Mouse (Mus musculus) liver, embryonic 14.5 days (tissue): Measurements from ENCODE around the gene Gli2. TPM values are rescaled to one million over a fixed set of nuclear protein-coding genes. Genes with fewer than 3 reads are reported as not detected.

Experiments used
- ATAC-seq: fragments of 200-750 bp; cut with Nextera tagmentation; 2 replicates; pipeline ENCODE4 v1.8.0; 2017; ENCODE audit warnings: moderate number of reproducible peaks, mild to moderate bottlenecking, moderate library complexity; ENCODE audit not compliant: insufficient read depth
- DNase-seq, 3 experiments: peaks; one replicate each; pipeline ENCODE4 v3.0.0-alpha.2; 2012 to 2013; ENCODE audit warnings: low read depth in 3 of 3, low spot score in 3 of 3
- H3K27ac ChIP-seq: fragments of 300-500 bp; sonication (generic); 2 replicates; pipeline ENCODE4 v1.5.1; 2014; ENCODE audit warnings: moderate library complexity, mild to moderate bottlenecking, control low read depth, inconsistent platforms
- H3K27me3 ChIP-seq: fragments of 300-500 bp; sonication (generic); 2 replicates; pipeline ENCODE4 v1.6.1; 2014; ENCODE audit warnings: mild to moderate bottlenecking, low read length, moderate library complexity; ENCODE audit not compliant: control insufficient read depth, insufficient read depth
- H3K36me3 ChIP-seq: fragments of 300-500 bp; sonication (generic); replicated peaks from 2 replicates; pipeline ENCODE4 v1.6.1; 2014; ENCODE audit warnings: low read depth; ENCODE audit not compliant: control insufficient read depth, insufficient read depth
- H3K4me1 ChIP-seq, 2 experiments: fragments of 200-500 bp in 1 of 2; fragments of 300-500 bp in 1 of 2; sonication (generic) in 1 of 2; replicated peaks; 2 replicates each; pipeline ENCODE4 v1.6.1; 2012 to 2014; ENCODE audit warnings: antibody characterized with exemption in 1 of 2, inconsistent platforms in 1 of 2, low read length in 1 of 2; ENCODE audit not compliant: control insufficient read depth in 2 of 2, insufficient read depth in 2 of 2
- H3K4me2 ChIP-seq: fragments of 300-500 bp; sonication (generic); 2 replicates; pipeline ENCODE4 v1.6.1; 2014; ENCODE audit warnings: low read depth, mild to moderate bottlenecking, control low read depth, moderate library complexity
- H3K4me3 ChIP-seq, 2 experiments: fragments of 200-500 bp in 1 of 2; fragments of 300-500 bp in 1 of 2; sonication (generic) in 1 of 2; 2 replicates each; pipeline ENCODE4 v1.5.1; 2012 to 2014; ENCODE audit warnings: low read depth in 2 of 2, low read length in 2 of 2, mild to moderate bottlenecking in 2 of 2, control low read depth in 1 of 2, inconsistent platforms in 1 of 2, moderate library complexity in 1 of 2; ENCODE audit not compliant: insufficient read depth in 1 of 2
- H3K9ac ChIP-seq: fragments of 300-500 bp; sonication (generic); replicated peaks from 2 replicates; pipeline ENCODE4 v1.6.1; 2014; ENCODE audit warnings: mild to moderate bottlenecking, control low read depth, moderate library complexity
- H3K9me3 ChIP-seq: fragments of 300-500 bp; sonication (generic); 2 replicates; pipeline ENCODE4 v1.6.1; 2016; ENCODE audit warnings: low read length, mixed read lengths; ENCODE audit not compliant: control insufficient read depth
- CTCF ChIP-seq: IDR thresholded peaks from 2 replicates; pipeline ENCODE4 v1.5.1; 2016; ENCODE audit warnings: antibody characterized with exemption, low read depth, control low read depth
- EP300 ChIP-seq: IDR thresholded peaks from 2 replicates; pipeline ENCODE4 v1.6.1; 2016; ENCODE audit warnings: antibody characterized with exemption, low read depth
- WGBS: fragments of 180-500 bp; shearing (Covaris S2); extraction: QIAGEN DNeasy Blood & Tissue Kit; methylation state at CpG from one replicate; pipeline ENCODE4 v1.1.7; 2014; ENCODE audit not compliant: insufficient replicate concordance; 5-methylcytosine and 5-hydroxymethylcytosine counted together
- polyA plus RNA-seq, 2 experiments: library from polyadenylated mRNA; depleted of rRNA in 1 of 2; stranded (reverse) in 1 of 2; unstranded in 1 of 2; fragments of >200 nt; fragmentation: Nextera tagmentation in 1 of 2; extraction: Ambion mirVana in 1 of 2; gene quantifications; 2 replicates each; pipeline versions ENCODE4 v1.2.1 to v1.2.3; 2012 to 2014

Gli2 gene
- polyA plus RNA-seq, 2 experiments = 0.04 to 0.26 TPM

DNA sequence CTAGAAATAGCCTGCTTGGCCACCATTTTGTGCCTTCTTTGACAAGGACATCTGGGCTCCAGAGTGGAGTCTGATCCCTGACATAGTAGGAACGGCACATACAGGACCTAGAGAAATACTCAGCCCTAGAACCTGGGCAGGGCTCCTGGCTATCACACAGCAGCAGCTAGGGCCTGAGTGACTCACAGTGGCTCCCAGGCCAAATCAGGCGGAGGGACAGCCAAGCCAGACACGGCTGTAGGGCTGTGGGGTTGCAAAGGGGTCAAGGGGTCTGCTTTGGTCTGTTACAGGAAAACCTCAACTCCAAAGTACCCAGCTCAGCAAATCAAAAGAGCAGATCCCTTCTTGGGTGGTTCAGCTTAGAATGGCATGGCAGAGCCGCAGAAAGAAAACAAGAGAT lies 115.2 kb downstream of the Gli2 start:
- ATAC-seq (no peak), DNase-seq (no peak)
- Histone ChIP-seq H3K27ac (no peak overlapping the region), H3K9ac (no peak overlapping the region), H3K4me2 (no peak overlapping the region), H3K4me3 (no peak overlapping the region), H3K9me3 (no peaks in the 10 kb centered on the region), H3K4me1 (no peaks in the 10 kb centered on the region), H3K36me3 (no peaks in the 10 kb centered on the region), H3K27me3 (no peaks in the 10 kb centered on the region)
- 43% methylated on average over 4 of the region's 4 CpGs for WGBS
- no peak for TF ChIP-seq EP300
- no peak for TF ChIP-seq CTCF

DNA sequence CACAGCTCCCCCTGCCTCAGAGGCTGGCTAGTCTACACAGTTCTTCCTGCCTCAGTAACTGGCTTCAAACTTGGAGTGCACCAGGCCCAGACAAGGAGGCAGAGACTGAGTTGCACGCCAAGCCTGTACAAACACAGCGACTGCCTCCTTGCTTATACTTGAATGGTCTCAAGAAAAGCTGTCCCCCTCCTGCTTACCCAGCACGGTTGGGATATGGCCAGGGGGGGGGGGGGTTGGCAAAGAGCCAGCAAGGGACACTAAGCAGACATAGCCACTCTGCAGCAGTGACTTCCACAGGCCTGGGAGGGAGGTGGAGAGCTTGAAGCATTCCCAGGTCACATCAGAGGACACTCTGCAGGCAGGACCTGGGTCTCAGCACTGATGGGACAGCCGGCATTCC lies 117.3 kb downstream of the Gli2 start:
- no peaks in the 10 kb centered on the region for H3K9me3 ChIP-seq
- H3K4me2 ChIP-seq = no peak overlapping the region
- ATAC-seq (no peak), DNase-seq (no peak)
- H3K27me3 ChIP-seq = no peaks in the 10 kb centered on the region
- 56% methylated on average over 4 of the region's 4 CpGs for WGBS
- H3K36me3 ChIP-seq = no peaks in the 10 kb centered on the region
- H3K27ac ChIP-seq = no peak overlapping the region
- H3K4me3 ChIP-seq = no peak overlapping the region
- no peak overlapping the region for H3K9ac ChIP-seq
- no peak for TF ChIP-seq EP300
- TF ChIP-seq CTCF = no peak
- H3K4me1 ChIP-seq = no peaks in the 10 kb centered on the region

DNA sequence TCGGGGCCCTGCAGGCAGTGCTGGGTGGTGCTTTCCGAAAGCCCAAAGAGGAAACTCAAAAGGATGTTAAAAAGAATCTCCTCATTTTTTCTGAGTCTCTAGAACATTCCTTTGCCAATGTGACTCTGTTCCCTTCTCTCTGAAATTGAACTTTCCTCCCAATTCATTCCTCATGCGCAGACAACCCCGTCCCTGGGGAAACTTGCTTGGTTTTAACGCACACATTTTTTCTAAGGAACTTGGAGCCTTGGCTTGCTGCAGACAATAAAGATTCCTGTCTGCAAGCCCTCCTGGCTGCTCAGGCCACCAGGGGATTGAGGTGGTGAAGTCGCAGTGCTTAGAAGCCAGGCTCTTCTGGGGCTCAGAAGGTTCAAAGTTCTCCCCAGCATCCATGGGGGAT lies 117.9 kb downstream of the Gli2 start:
- TF ChIP-seq CTCF (no peak), EP300 (no peak)
- DNase-seq = no peak
- no peaks in the 10 kb centered on the region for H3K27me3 ChIP-seq
- 54% methylated on average over 6 of the region's 6 CpGs for WGBS
- no peaks in the 10 kb centered on the region for H3K4me1 ChIP-seq
- no peak overlapping the region for H3K4me3 ChIP-seq
- no peaks in the 10 kb centered on the region for H3K9me3 ChIP-seq
- no peak overlapping the region; the same call in 1 of the 2 replicates for H3K9ac ChIP-seq
- no peaks in the 10 kb centered on the region for H3K36me3 ChIP-seq
- no peak for ATAC-seq
- H3K27ac ChIP-seq = no peak overlapping the region
- no peak overlapping the region for H3K4me2 ChIP-seq

DNA sequence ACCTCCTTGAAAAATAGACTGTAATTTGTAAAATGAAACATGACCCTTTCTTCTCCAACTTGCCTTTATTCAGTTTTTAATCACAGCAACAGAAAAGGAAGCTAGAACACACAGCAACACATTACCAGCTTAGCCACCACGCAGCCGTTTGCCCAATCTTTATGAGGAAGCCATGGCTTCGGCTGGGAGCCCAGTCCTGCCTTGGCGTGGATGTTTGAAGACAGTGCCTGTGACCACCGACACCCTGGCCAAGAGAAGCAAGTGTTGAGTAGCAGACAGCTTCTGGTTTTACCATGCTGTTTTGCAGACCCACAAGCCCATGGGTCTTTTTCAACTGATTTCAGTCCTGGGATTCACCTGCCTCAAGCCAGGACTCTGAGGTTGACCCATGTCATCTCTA lies 121.3 kb downstream of the Gli2 start:
- H3K9ac ChIP-seq = no peak overlapping the region
- H3K4me2 ChIP-seq = no peak overlapping the region
- no peaks in the 10 kb centered on the region for H3K9me3 ChIP-seq
- no peak overlapping the region for H3K4me3 ChIP-seq
- no peak for ATAC-seq
- no peaks in the 10 kb centered on the region for H3K4me1 ChIP-seq
- DNase-seq = no peak
- H3K36me3 ChIP-seq = no peaks in the 10 kb centered on the region
- 65% methylated on average over 5 of the region's 5 CpGs for WGBS
- no peak overlapping the region for H3K27ac ChIP-seq
- TF ChIP-seq CTCF = no peak
- no peak for TF ChIP-seq EP300
- no peaks in the 10 kb centered on the region for H3K27me3 ChIP-seq

DNA sequence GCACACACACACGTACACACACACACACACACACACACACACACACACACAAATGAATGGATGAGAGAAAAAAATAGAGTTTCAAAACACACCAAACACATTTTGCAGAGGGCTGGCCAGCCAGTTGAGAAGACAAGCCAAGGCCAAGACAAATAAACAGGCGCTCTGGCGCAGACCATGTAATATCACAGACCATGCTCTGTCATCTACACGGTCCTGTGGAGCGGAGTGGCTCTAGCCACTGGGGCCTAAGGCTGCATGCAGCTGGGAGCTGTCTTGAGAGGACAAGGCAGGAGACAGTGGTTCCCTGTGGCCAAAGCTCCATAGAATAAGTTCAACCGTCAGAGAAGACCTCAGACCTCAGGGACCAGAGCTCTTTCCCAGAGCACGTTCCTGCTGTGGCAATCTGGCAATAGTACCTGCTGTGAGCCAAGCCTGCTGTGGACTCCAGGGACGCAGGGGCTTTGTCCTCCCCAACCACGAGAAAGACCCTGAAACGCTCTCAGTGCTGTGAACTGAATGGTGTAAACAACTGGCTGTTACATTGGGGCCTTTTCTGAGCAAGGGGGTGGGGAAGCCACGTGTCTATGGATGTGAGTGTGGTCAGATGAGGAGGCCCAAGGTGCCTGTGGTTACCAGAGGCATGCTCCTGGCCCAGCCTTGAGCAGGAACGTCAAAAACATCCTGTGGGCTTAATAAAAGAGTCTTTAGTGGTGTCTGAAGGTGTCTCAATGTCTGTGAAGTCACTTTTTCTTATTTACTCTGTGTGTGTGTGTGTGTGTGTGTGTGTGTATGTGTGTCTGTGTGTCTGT lies 125.7 kb downstream of the Gli2 start:
- Histone ChIP-seq H3K36me3 (no peaks in the 10 kb centered on the region), H3K9me3 (no peaks in the 10 kb centered on the region), H3K27ac (no peak overlapping the region), H3K4me1 (no peaks in the 10 kb centered on the region), H3K9ac (no peak overlapping the region), H3K27me3 (no peaks in the 10 kb centered on the region), H3K4me3 (no peak overlapping the region), H3K4me2 (no peak overlapping the region)
- WGBS = 43% methylated on average over 12 of the region's 12 CpGs
- TF ChIP-seq EP300 (no peak), CTCF (no peak)
- ATAC-seq (no peak), DNase-seq (no peak)
